Mouse (Mus musculus) testis, adult 2 months (tissue): ENCODE measurements at regions not wholly inside any gene's neighbourhood (a gene's known extent, or its start where the extent isn't known, plus 50 kb on each side); places are given as distances from the start of the nearest gene placed in this dataset.

Source experiments
- CTCF ChIP-seq: fragments of 200-500 bp; IDR thresholded peaks from 2 replicates; pipeline ENCODE4 v1.5.1; 2012; ENCODE audit warnings: low read depth, mild to moderate bottlenecking, inconsistent platforms, low read length, moderate library complexity; ENCODE audit not compliant: control insufficient read depth, insufficient read depth, insufficient replicate concordance
- POLR2A ChIP-seq: fragments of 200-500 bp; IDR thresholded peaks from 2 replicates; pipeline ENCODE4 v1.6.1; 2012; ENCODE audit warnings: low read depth, mild to moderate bottlenecking, inconsistent platforms, low read length, moderate library complexity; ENCODE audit not compliant: control insufficient read depth

- no peak for TF ChIP-seq CTCF
- no peak for TF ChIP-seq POLR2A
Observed at GRCm38 (mm10) chr10:122603960-122604359, 74.6 kb upstream of the Ppm1h start.
